Mouse (Mus musculus) forebrain, embryonic 14.5 days (tissue): Measurements from ENCODE around the gene Tapbp. TPM values are rescaled to one million over a fixed set of nuclear protein-coding genes. Genes with fewer than 3 reads are reported as not detected.

Experiments used
- ATAC-seq: fragments of 200-750 bp; cut with Nextera tagmentation; 2 replicates; pipeline ENCODE4 v1.8.0; 2017; ENCODE audit warnings: mild to moderate bottlenecking, moderate library complexity
- DNase-seq: peaks from one replicate; pipeline ENCODE4 v3.0.0-alpha.2; 2015; ENCODE audit warnings: low spot score
- H3K27ac ChIP-seq: fragments of 300-500 bp; sonication (generic); 2 replicates; pipeline ENCODE4 v1.5.1; 2014; ENCODE audit warnings: low read depth, mild to moderate bottlenecking, control low read depth, low read length, moderate library complexity
- H3K27me3 ChIP-seq: fragments of 300-500 bp; sonication (generic); replicated peaks from 2 replicates; pipeline ENCODE4 v1.6.1; 2014; ENCODE audit warnings: low read length, control low read depth, mixed read lengths; ENCODE audit not compliant: control insufficient read depth, insufficient read depth
- H3K36me3 ChIP-seq: fragments of 300-500 bp; sonication (generic); 2 replicates; pipeline ENCODE4 v1.6.1; 2014; ENCODE audit warnings: low read length, control low read depth; ENCODE audit not compliant: control insufficient read depth, insufficient read depth
- H3K4me1 ChIP-seq: fragments of 300-500 bp; sonication (generic); 2 replicates; pipeline ENCODE4 v1.6.1; 2014; ENCODE audit warnings: antibody characterized with exemption, low read length, control low read depth; ENCODE audit not compliant: control insufficient read depth, insufficient read depth
- H3K4me2 ChIP-seq: fragments of 300-500 bp; sonication (generic); 2 replicates; pipeline ENCODE4 v1.6.1; 2014; ENCODE audit warnings: mild to moderate bottlenecking, control low read depth, low read length
- H3K4me3 ChIP-seq: fragments of 300-500 bp; sonication (generic); 2 replicates; pipeline ENCODE4 v1.5.1; 2014; ENCODE audit warnings: low read depth, low read length, control low read depth
- H3K9ac ChIP-seq: fragments of 300-500 bp; sonication (generic); 2 replicates; pipeline ENCODE4 v1.6.1; 2014; ENCODE audit warnings: mild to moderate bottlenecking, low read length, control low read depth, moderate library complexity
- H3K9me3 ChIP-seq: fragments of 300-500 bp; sonication (generic); replicated peaks from 2 replicates; pipeline ENCODE4 v1.6.1; 2016; ENCODE audit warnings: low read length, control low read depth, mixed read lengths; ENCODE audit not compliant: control insufficient read depth
- WGBS: fragments of 180-500 bp; shearing (Covaris S2); extraction: QIAGEN DNeasy Blood & Tissue Kit; methylation state at CpG from one replicate; pipeline ENCODE4 v1.1.7; 2014; 5-methylcytosine and 5-hydroxymethylcytosine counted together
- polyA plus RNA-seq: library from polyadenylated mRNA; unstranded; fragments of >200 nt; fragmentation: Nextera tagmentation; extraction: Ambion mirVana; gene quantifications from 2 replicates; pipeline ENCODE4 v1.2.1, GENCODE M21; 2014

Tapbp gene
- polyA plus RNA-seq, 1 experiment from 2014 or later = 14.1 TPM

DNA sequence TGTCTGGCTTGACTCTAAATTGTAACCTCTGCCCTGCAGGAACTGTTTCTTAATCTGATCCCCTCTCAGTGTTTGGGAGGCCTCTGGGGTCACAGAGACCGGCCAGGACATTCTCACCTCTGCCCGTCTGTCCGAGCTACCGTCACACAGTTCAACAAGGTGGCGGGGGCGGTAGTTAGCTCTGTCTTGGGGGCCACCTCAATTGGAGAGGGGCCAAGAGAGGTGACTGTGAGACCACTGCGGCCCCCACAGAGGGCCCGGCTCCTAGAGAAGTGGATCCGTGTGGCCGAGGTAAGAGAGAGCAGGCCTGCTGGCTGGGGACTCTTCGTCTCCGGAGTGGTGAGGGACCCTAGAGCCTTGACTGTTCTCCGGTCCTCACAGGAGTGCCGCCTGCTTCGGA is 17.3 kb downstream of the Tapbp start:
- H3K9ac ChIP-seq = no peak overlapping the region
- 90% methylated on average over 15 of the region's 15 CpGs for WGBS
- no peak overlapping the region for H3K4me3 ChIP-seq
- H3K27ac ChIP-seq = no peak overlapping the region
- peaks cover 13% of the 10 kb centered on the region for H3K4me1 ChIP-seq
- H3K9me3 ChIP-seq = no peaks in the 10 kb centered on the region
- DNase-seq = no peak
- ATAC-seq = no peak
- H3K36me3 ChIP-seq = peaks cover 47% of the 10 kb centered on the region
- H3K4me2 ChIP-seq = no peak overlapping the region
- H3K27me3 ChIP-seq = no peaks in the 10 kb centered on the region

- DNase-seq = no peak
These were observed 19.8 kb downstream of the Tapbp start for GRCm38 (mm10) chr17:33935422-33936055.

GRCm38 (mm10) chr17:33936993-33937392 is 21.3 kb downstream of the Tapbp start:
- H3K27ac ChIP-seq = no peak overlapping the region
- 90% methylated on average over 15 of the region's 15 CpGs for WGBS
- H3K4me1 ChIP-seq = peaks cover 10% of the 10 kb centered on the region
- H3K4me3 ChIP-seq = no peak overlapping the region
- H3K9me3 ChIP-seq = no peaks in the 10 kb centered on the region
- no peak overlapping the region for H3K4me2 ChIP-seq
- H3K9ac ChIP-seq = no peak overlapping the region
- peaks cover 58% of the 10 kb centered on the region for H3K36me3 ChIP-seq
- DNase-seq (no peak), ATAC-seq (no peak)
- no peaks in the 10 kb centered on the region for H3K27me3 ChIP-seq

More at GRCm38 (mm10) chr17:33935422-33936055, 19.8 kb downstream of the Tapbp start:
- Histone ChIP-seq H3K4me1 (peaks cover 12% of the 10 kb centered on the region), H3K27me3 (no peaks in the 10 kb centered on the region), H3K27ac (no peak overlapping the region), H3K36me3 (peaks cover 56% of the 10 kb centered on the region), H3K9me3 (no peaks in the 10 kb centered on the region), H3K4me3 (no peak overlapping the region), H3K9ac (no peak overlapping the region), H3K4me2 (no peak overlapping the region)
- no peak for ATAC-seq
- 86% methylated on average over 21 of the region's 21 CpGs for whole genome bisulfite sequencing

DNA sequence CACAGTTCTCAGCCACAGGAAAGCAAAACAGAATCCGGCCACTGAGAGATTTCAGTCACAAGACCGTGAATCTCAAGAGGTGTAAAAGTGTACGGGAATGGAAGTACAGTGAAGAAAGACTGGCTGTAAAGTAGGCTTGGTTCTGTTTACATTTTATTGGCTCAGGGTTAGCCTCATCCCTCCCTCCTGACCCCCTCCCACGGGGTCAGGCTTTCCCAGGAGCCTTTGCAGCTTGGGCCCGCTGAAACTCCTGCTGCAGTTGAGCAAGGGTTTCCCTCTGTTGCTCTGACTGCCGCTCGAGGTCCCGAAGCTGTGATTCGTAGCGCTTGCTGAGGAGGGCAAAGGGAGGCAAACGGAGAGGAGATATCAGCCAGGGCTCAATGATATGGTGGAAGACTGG is 23.1 kb downstream of the Tapbp start:
- Histone ChIP-seq H3K4me1 (peaks cover 10% of the 10 kb centered on the region), H3K27me3 (no peaks in the 10 kb centered on the region), H3K4me3 (0 out of 2 replicates have a peak overlapping the region, but pooled peaks have one; percentile 62), H3K27ac (no peak overlapping the region), H3K36me3 (peaks cover 53% of the 10 kb centered on the region), H3K9ac (no peak overlapping the region; the same call in 1 of the 2 replicates), H3K4me2 (no peak overlapping the region; the same call in 1 of the 2 replicates), H3K9me3 (no peaks in the 10 kb centered on the region)
- no peak for ATAC-seq
- DNase-seq = no peak
- WGBS = 90% methylated on average over 11 of the region's 11 CpGs

DNA sequence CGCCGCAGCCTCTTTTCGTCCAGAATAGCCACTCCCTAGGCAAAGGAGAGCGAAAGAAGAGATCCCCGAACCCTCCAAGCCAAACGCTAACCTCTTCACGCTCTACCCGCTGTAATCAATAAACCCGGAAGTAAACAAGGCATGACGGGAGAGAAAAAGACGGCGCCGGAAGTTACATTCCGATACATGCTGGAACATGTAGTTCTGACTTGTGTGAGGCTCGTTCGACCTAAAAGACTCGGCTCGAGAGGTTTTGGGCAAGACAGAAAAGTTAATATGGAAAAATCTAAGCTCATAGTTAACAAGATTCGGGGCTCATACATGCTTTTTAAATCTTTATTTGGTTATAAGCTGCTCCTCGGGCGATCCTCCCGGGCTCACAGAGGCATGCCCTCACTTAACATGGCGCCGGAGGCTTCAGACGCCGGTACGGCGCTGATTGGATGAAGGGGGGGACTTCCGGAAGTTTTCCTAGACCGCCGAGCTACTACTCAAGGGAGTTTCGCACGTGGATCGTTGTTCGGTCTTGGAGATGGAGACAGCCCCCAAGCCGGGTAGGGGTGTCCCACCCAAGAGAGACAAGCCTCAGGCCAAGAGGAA is 24.6 kb downstream of the Tapbp start, which contains the start of the genes Pfdn6 and Wdr46:
Pfdn6 (minus strand) TSS at position 138 of the 600 bp plus-strand sequence.
Wdr46 (plus strand) TSS at position 455 of the 600 bp plus-strand sequence.
- Histone ChIP-seq H3K27me3 (no peaks in the 10 kb centered on the region), H3K9me3 (no peaks in the 10 kb centered on the region), H3K27ac (no peak within 1 kb of the TSS), H3K4me3 (peak within 1 kb of the TSS; percentile 62), H3K36me3 (peaks cover 58% of the 10 kb centered on the region), H3K4me2 (peak within 1 kb of the TSS; percentile 94), H3K4me1 (peaks cover 10% of the 10 kb centered on the region), H3K9ac (peak within 1 kb of the TSS; percentile 68)
- DNase-seq (peak; percentile 97), ATAC-seq (peak; percentile 95)
- WGBS = under 1% methylated on average over 36 of the region's 36 CpGs

- peak overlapping the region; percentile 68 for H3K9ac ChIP-seq
- peak overlapping the region; percentile 62 for H3K4me3 ChIP-seq
- H3K9me3 ChIP-seq = no peaks in the 10 kb centered on the region
- no peak for DNase-seq
- H3K4me1 ChIP-seq = peaks cover 10% of the 10 kb centered on the region
- 2% methylated on average over 26 of the region's 26 CpGs for WGBS
- peak overlapping the region; percentile 94 for H3K4me2 ChIP-seq
- no peak overlapping the region for H3K27ac ChIP-seq
- peak; percentile 2; the same call in 1 of the 2 replicates for ATAC-seq
- peaks cover 58% of the 10 kb centered on the region for H3K36me3 ChIP-seq
- no peaks in the 10 kb centered on the region for H3K27me3 ChIP-seq
These were observed 25.3 kb downstream of the Tapbp start for GRCm38 (mm10) chr17:33940981-33941380.

- 69% methylated on average over 19 of the region's 19 CpGs for WGBS
- Histone ChIP-seq H3K36me3 (peaks cover 62% of the 10 kb centered on the region), H3K4me1 (peaks cover 10% of the 10 kb centered on the region), H3K4me2 (peak overlapping the region; percentile 94), H3K27me3 (no peaks in the 10 kb centered on the region), H3K9me3 (no peaks in the 10 kb centered on the region), H3K27ac (no peak overlapping the region), H3K9ac (peak overlapping the region; percentile 68), H3K4me3 (peak overlapping the region; percentile 62)
- DNase-seq = no peak
- ATAC-seq = no peak
These were observed 25.7 kb downstream of the Tapbp start for GRCm38 (mm10) chr17:33941381-33941780.

DNA sequence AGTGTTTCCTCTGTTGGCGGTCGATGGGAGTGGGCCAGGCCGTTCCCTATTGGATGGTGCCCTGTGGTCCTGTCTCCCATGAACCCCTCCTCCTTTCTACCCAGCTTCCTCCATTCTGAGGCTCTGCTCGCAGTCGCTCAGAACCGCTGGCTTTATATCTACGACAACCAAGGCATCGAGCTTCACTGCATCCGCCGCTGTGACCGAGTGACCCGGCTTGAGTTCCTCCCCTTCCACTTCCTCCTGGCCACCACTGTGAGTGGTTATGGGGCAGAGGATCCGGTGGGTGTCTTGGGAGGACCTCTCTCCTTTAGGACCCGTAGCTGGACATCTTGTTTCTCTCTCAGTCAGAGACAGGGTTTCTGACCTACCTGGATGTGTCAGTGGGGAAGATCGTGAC is 27.8 kb downstream of the Tapbp start:
- WGBS = 95% methylated on average over 15 of the region's 15 CpGs
- Histone ChIP-seq H3K27ac (no peak overlapping the region), H3K4me2 (no peak overlapping the region), H3K36me3 (peaks cover 58% of the 10 kb centered on the region), H3K27me3 (no peaks in the 10 kb centered on the region), H3K4me1 (peaks cover 10% of the 10 kb centered on the region), H3K9me3 (no peaks in the 10 kb centered on the region), H3K9ac (no peak overlapping the region), H3K4me3 (no peak overlapping the region)
- DNase-seq (no peak), ATAC-seq (no peak)
